Comparison of ENCODE assay signal across 8 mouse cellular contexts in the genomic region with DNA sequence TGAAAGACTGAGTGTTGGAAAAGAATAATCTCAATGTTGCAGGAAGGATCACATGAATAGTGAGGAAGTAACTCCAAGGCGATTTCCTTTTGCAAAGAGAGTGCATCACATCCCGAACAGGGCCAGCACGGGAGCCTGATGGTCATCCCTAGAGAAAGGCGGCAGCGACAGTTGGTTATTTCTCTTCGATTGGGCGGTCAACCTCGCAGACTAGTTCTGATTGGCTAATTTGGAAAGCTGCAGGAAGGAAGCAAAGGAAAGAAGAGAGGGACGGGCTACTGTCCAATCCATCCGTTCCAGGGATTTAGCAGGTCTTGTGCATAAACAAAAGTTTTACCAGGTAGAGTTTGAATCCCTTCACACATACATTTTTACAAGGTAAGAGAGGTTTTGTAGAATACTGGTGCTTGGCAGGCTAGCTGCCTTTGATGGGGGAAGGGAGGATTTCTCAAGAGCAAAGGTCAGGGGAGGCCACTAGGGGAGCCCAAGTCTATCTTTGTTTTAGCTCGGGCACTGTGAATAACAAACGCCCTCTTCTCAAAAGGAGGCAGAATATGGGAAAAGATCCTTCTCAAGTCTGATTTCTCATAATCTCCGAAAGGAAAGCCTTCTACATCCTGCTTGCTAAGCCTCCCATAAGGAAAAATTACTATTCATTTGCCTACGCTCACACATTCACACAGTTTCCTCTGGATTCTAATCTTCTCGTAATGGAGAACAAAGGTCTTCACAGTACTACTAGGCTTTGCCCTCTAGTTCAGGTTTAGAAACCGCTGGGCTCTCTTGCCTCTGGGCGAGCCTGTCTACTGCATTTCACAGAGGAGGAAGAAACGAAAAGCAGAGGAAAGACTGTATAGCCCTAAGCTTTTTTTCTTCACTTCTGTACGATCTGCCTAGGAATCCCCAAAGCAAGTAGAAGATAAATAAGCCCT.
DNase-seq lines count a peak whose midpoint lies in the region; ATAC-seq and TF ChIP-seq lines count a peak whose summit lies in the region.

No protein-coding gene starts in this region.

- peak overlapping the region; percentile 39; the same call in 1 of the 2 replicates for H3K27ac ChIP-seq in testis, adult 2 months (ENCODE audit: control insufficient read depth, insufficient read depth, low read depth, low read length)
- H3K27ac ChIP-seq in cortical plate, adult 2 months (ENCODE audit: insufficient read depth, low read length), result peak overlapping the region; percentile 76
- H3K27ac ChIP-seq in heart, adult 2 months, result peak overlapping the region; percentile 72
- no peak overlapping the region for H3K27ac ChIP-seq in limb, embryonic 13.5 days
- H3K27ac ChIP-seq in thymus, adult 2 months (ENCODE audit: control insufficient read depth, insufficient read depth, low read length), result peak overlapping the region; percentile 37; the same call in 1 of the 2 replicates

- no peak overlapping the region; the same call in 1 of the 2 replicates for H3K4me3 ChIP-seq in testis, adult 2 months (ENCODE audit: control insufficient read depth, low read depth, low read length)
- no peak overlapping the region for H3K4me3 ChIP-seq in cortical plate, adult 2 months (ENCODE audit: insufficient read depth, low read length)
- no peak overlapping the region for H3K4me3 ChIP-seq in heart, adult 2 months
- H3K4me3 ChIP-seq in limb, embryonic 13.5 days, result no peak overlapping the region
- no peak overlapping the region for H3K4me3 ChIP-seq in thymus, adult 2 months (ENCODE audit: control insufficient read depth, insufficient read depth, low read length)

- TF ChIP-seq CTCF in testis, adult 2 months (IDR thresholded peaks at IDR 0.05; ENCODE audit: control insufficient read depth, insufficient read depth, insufficient replicate concordance, low read depth, low read length), result peak; percentile 15; the same call in 1 of the 2 replicates
- peak; percentile 49 for TF ChIP-seq CTCF in cortical plate, adult 2 months (IDR thresholded peaks at IDR 0.05; ENCODE audit: extremely low read depth, insufficient read depth, low read length)
- TF ChIP-seq CTCF in heart, adult 2 months (IDR thresholded peaks at IDR 0.05), result peak; percentile 83
- no peak for TF ChIP-seq CTCF in thymus, adult 2 months (IDR thresholded peaks at IDR 0.05; ENCODE audit: borderline replicate concordance, control insufficient read depth, extremely low read depth, insufficient read depth, low read length, poor library complexity)

- H3K79me2 ChIP-seq in heart, adult 2 months (replicated peaks; ENCODE audit: control insufficient read depth, insufficient read depth, low read length), result no peaks in the 10 kb centered on the region

- H3K9ac ChIP-seq in heart, adult 2 months (ENCODE audit: low read depth, low read length), result no peak overlapping the region; the same call in 1 of the 2 replicates
- H3K9ac ChIP-seq in limb, embryonic 13.5 days, result no peak overlapping the region

- peak; percentile 42; the same call in 1 of the 2 replicates for TF ChIP-seq EP300 in heart, adult 2 months (IDR thresholded peaks at IDR 0.05; ENCODE audit: insufficient read depth, low read depth, low read length)

- peak; percentile 54; the same call in 1 of the 2 replicates for ATAC-seq in limb, embryonic 13.5 days (ENCODE audit: low FRiP score, low read depth)

- no peak for TF ChIP-seq POLR2A in testis, adult 2 months (IDR thresholded peaks at IDR 0.05; ENCODE audit: control insufficient read depth, low read depth, low read length)
- TF ChIP-seq POLR2A in cortical plate, adult 2 months (IDR thresholded peaks at IDR 0.05; ENCODE audit: extremely low read depth, insufficient read depth, low read length), result no peak
- TF ChIP-seq POLR2A in heart, adult 2 months (IDR thresholded peaks at IDR 0.05; ENCODE audit: insufficient read depth, low read depth, low read length), result no peak
- no peak for TF ChIP-seq POLR2A in thymus, adult 2 months (IDR thresholded peaks at IDR 0.05; ENCODE audit: control insufficient read depth, extremely low read depth, insufficient read depth, low read length, poor library complexity)

- H3K4me2 ChIP-seq in limb, embryonic 13.5 days (replicated peaks), result no peak overlapping the region

- no peaks in the 10 kb centered on the region for H3K27me3 ChIP-seq in testis, adult 2 months (ENCODE audit: control insufficient read depth, insufficient read depth, low read length)
- no peaks in the 10 kb centered on the region for H3K27me3 ChIP-seq in heart, adult 2 months (ENCODE audit: control insufficient read depth, insufficient read depth, low read length)
- H3K27me3 ChIP-seq in limb, embryonic 13.5 days, result no peaks in the 10 kb centered on the region
- no peaks in the 10 kb centered on the region for H3K27me3 ChIP-seq in thymus, adult 2 months (ENCODE audit: control insufficient read depth, insufficient read depth, low read length)

- peaks cover 5% of the 10 kb centered on the region for H3K4me1 ChIP-seq in testis, adult 2 months (ENCODE audit: control insufficient read depth, insufficient read depth, low read length)
- peaks cover 2% of the 10 kb centered on the region for H3K4me1 ChIP-seq in cortical plate, adult 2 months (ENCODE audit: control insufficient read depth, insufficient read depth, low read length)
- H3K4me1 ChIP-seq in heart, adult 2 months (ENCODE audit: control insufficient read depth, insufficient read depth, low read length), result peaks cover 3% of the 10 kb centered on the region
- peaks cover 12% of the 10 kb centered on the region for H3K4me1 ChIP-seq in limb, embryonic 13.5 days
- peaks cover 6% of the 10 kb centered on the region; the same call in 1 of the 2 replicates for H3K4me1 ChIP-seq in thymus, adult 2 months (replicated peaks; ENCODE audit: control insufficient read depth, insufficient read depth, low read length)

- intact Hi-C loops in heart, adult 2 months (cut with DNase I), result loop anchor here (1.0 to 5.0 kb wide), 4 partner anchors 65 to 415 kb away; a partner anchor contains a TSS

- no peaks in the 10 kb centered on the region for H3K9me3 ChIP-seq in limb, embryonic 13.5 days

- 52% methylated on average over 19 of the region's 19 CpGs for WGBS in heart, adult 2 months
- WGBS in limb, embryonic 13.5 days, result 66% methylated on average over 19 of the region's 19 CpGs
- 75% methylated on average over 19 of the region's 19 CpGs for WGBS in thymus, adult 2 months

- H3K36me3 ChIP-seq in testis, adult 2 months (ENCODE audit: control insufficient read depth, insufficient read depth, low read length), result no peaks in the 10 kb centered on the region
- peaks cover 4% of the 10 kb centered on the region; the same call in 1 of the 2 replicates for H3K36me3 ChIP-seq in heart, adult 2 months (ENCODE audit: control insufficient read depth, insufficient read depth, low read length)
- no peaks in the 10 kb centered on the region for H3K36me3 ChIP-seq in limb, embryonic 13.5 days
- no peaks in the 10 kb centered on the region for H3K36me3 ChIP-seq in thymus, adult 2 months (ENCODE audit: control insufficient read depth, insufficient read depth, low read length)

- no peak for DNase-seq in testis, postnatal 14 days (ENCODE audit: low spot score)
- peak; percentile 45 to 50 for DNase-seq in heart, adult 2 months
- DNase-seq in kidney, adult 11 months, result peak; percentile 74
- DNase-seq in natural killer cell, adult 2 months (ENCODE audit: low spot score in 2 of 2), result peak; percentile 13 to 63
- peak; percentile 77 for DNase-seq in thymus, adult 2 months
